Mouse (Mus musculus) stomach, postnatal 0 days (tissue): ENCODE data around the gene Eif4g3. TPM values are rescaled to one million over a fixed set of nuclear protein-coding genes. Genes with fewer than 3 reads are reported as not detected.

Experiments
- ATAC-seq: fragments of 200-750 bp; cut with Nextera tagmentation; 2 replicates; pipeline ENCODE4 v1.8.0; 2017; ENCODE audit not compliant: low FRiP score, low TSS enrichment
- DNase-seq: peaks from one replicate; pipeline ENCODE4 v3.0.0-alpha.2; 2016; ENCODE audit warnings: low spot score
- H3K27ac ChIP-seq: fragments of 300-500 bp; sonication (generic); replicated peaks from 2 replicates; pipeline ENCODE4 v1.5.1; 2014; ENCODE audit warnings: mild to moderate bottlenecking, control low read depth
- H3K27me3 ChIP-seq: fragments of 300-500 bp; sonication (generic); 2 replicates; pipeline ENCODE4 v1.6.1; 2014; ENCODE audit warnings: low read length; ENCODE audit not compliant: control insufficient read depth, insufficient read depth
- H3K36me3 ChIP-seq: fragments of 300-500 bp; sonication (generic); 2 replicates; pipeline ENCODE4 v1.6.1; 2014; ENCODE audit warnings: low read length, mixed read lengths; ENCODE audit not compliant: control insufficient read depth, insufficient read depth
- H3K4me1 ChIP-seq: fragments of 300-500 bp; sonication (generic); replicated peaks from 2 replicates; pipeline ENCODE4 v1.6.1; 2014; ENCODE audit warnings: antibody characterized with exemption; ENCODE audit not compliant: control insufficient read depth, insufficient read depth
- H3K4me2 ChIP-seq: fragments of 300-500 bp; sonication (generic); replicated peaks from 2 replicates; pipeline ENCODE4 v1.6.1; 2014; ENCODE audit warnings: low read depth, mild to moderate bottlenecking, control low read depth, moderate library complexity
- H3K4me3 ChIP-seq: fragments of 300-500 bp; sonication (generic); 2 replicates; pipeline ENCODE4 v1.5.1; 2014; ENCODE audit warnings: low read depth, low read length, control low read depth
- H3K9ac ChIP-seq: fragments of 300-500 bp; sonication (generic); 2 replicates; pipeline ENCODE4 v1.6.1; 2014; ENCODE audit warnings: mild to moderate bottlenecking, low read length, control low read depth, mixed read lengths
- H3K9me3 ChIP-seq: fragments of 300-500 bp; sonication (generic); 2 replicates; pipeline ENCODE4 v1.6.1; 2016; ENCODE audit warnings: low read length; ENCODE audit not compliant: control insufficient read depth
- CTCF ChIP-seq: IDR thresholded peaks from 2 replicates; pipeline ENCODE4 v1.5.1; 2016; ENCODE audit warnings: antibody characterized with exemption, low read depth, mild to moderate bottlenecking, moderate library complexity
- EP300 ChIP-seq: optimal IDR thresholded peaks from 2 replicates; pipeline ENCODE3; 2016; ENCODE audit warnings: antibody characterized with exemption
- WGBS: fragments of 180-500 bp; shearing (Covaris S2); extraction: QIAGEN DNeasy Blood & Tissue Kit; methylation state at CpG from one replicate; pipeline ENCODE4 v1.1.7; 2014; 5-methylcytosine and 5-hydroxymethylcytosine counted together
- polyA plus RNA-seq: library from polyadenylated mRNA; unstranded; fragments of >200 nt; fragmentation: Nextera tagmentation; extraction: Ambion mirVana; gene quantifications from 2 replicates; pipeline ENCODE4 v1.2.1, GENCODE M21; 2015

Eif4g3 gene
- polyA plus RNA-seq, 1 experiment from 2014 or later = 11.4 TPM

DNA sequence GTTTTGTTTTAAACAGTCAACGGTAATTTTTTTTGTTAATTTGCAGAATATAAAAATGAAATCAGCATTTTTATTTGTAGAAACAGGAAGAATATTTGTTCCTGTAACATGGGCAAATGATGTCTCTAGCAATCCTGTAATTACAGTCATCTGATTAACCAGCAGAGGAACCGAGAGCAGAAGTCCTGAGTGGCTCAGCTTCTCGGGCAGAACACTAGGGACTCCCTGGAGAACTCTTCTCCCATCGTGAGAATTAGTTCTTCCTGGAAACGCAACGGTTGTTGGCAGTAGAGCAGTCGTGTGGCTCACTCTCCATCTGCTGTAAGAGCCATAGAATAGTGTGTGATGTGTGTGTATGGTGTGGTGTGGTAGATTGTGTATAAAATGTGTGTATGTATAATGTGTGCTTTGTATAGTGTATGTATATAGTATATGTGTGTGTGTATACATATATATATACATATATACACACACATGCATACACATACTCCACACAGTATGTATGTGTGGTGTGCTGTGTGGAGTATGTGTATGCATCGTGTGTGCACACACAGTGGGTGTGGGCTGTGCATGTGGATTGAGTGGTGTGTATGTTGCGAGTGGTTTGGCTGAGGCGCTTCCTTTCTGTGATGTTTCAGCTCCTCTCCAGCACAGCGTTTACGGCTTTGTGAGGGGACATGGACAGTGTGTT, 48.9 kb downstream of the Eif4g3 start:
- Histone ChIP-seq H3K4me2 (no peak overlapping the region), H3K9ac (no peak overlapping the region), H3K36me3 (peaks cover 7% of the 10 kb centered on the region), H3K4me3 (no peak overlapping the region), H3K27ac (peak overlapping the region; percentile 58; the same call in 1 of the 2 replicates), H3K9me3 (no peaks in the 10 kb centered on the region), H3K4me1 (no peaks in the 10 kb centered on the region), H3K27me3 (no peaks in the 10 kb centered on the region)
- no peak for DNase-seq
- 61% methylated on average over 12 of the region's 12 CpGs for WGBS
- no peak for TF ChIP-seq EP300
- no peak for TF ChIP-seq CTCF
- no peak for ATAC-seq

DNA sequence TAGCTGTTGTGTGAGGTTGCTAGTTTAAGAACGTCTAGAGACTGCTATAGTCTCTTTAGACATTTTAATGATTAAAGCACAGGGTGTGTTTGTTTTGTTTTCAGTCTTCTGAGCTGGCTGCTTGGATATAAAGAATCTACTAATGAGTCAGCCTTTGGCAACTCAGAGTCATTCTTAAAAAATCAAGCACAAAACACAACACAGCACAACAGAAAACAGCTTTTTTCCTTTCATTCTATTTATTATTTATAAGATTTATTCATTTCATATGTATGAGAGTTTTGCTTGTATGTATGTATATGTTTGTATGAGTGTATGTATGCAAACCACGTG, 49.4 kb downstream of the Eif4g3 start:
- H3K4me2 ChIP-seq = no peak overlapping the region
- WGBS = 48% methylated on average over 2 of the region's 2 CpGs

DNA sequence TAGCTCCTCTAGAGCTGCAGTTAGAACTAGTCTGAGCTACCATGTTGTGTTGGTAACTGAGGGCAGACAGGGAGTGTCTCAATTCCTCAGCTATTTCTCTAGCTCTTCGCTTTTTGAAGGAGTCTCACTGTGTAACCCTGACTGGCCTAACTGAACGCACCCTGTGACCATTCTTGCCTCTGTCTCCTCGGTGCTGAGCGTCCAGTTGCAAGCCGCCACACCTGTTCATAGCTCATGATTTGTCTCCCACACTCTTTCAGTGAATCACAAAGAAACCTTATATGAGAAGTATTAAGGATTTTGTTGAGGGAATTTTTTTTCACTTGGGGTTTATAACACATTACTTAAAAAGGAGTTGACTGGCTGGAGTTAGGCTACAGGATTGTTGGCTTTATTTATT, 49.8 kb downstream of the Eif4g3 start:
- Histone ChIP-seq H3K27me3 (no peaks in the 10 kb centered on the region), H3K4me3 (no peak overlapping the region), H3K36me3 (peaks cover 7% of the 10 kb centered on the region), H3K9me3 (no peaks in the 10 kb centered on the region), H3K27ac (peak overlapping the region; percentile 53; the same call in 1 of the 2 replicates), H3K4me1 (no peaks in the 10 kb centered on the region), H3K4me2 (no peak overlapping the region), H3K9ac (no peak overlapping the region)
- DNase-seq = no peak
- ATAC-seq = no peak
- WGBS = 84% methylated on average over 5 of the region's 5 CpGs
- TF ChIP-seq CTCF (no peak), EP300 (no peak)

More for the DNA sequence above, 49.4 kb downstream of the Eif4g3 start:
- no peak for ATAC-seq
- Histone ChIP-seq H3K4me3 (no peak overlapping the region), H3K27ac (peak overlapping the region; percentile 58), H3K9me3 (no peaks in the 10 kb centered on the region), H3K27me3 (no peaks in the 10 kb centered on the region), H3K4me1 (no peaks in the 10 kb centered on the region), H3K9ac (no peak overlapping the region), H3K36me3 (peaks cover 7% of the 10 kb centered on the region)
- DNase-seq = no peak
- TF ChIP-seq EP300 (no peak), CTCF (no peak)

DNA sequence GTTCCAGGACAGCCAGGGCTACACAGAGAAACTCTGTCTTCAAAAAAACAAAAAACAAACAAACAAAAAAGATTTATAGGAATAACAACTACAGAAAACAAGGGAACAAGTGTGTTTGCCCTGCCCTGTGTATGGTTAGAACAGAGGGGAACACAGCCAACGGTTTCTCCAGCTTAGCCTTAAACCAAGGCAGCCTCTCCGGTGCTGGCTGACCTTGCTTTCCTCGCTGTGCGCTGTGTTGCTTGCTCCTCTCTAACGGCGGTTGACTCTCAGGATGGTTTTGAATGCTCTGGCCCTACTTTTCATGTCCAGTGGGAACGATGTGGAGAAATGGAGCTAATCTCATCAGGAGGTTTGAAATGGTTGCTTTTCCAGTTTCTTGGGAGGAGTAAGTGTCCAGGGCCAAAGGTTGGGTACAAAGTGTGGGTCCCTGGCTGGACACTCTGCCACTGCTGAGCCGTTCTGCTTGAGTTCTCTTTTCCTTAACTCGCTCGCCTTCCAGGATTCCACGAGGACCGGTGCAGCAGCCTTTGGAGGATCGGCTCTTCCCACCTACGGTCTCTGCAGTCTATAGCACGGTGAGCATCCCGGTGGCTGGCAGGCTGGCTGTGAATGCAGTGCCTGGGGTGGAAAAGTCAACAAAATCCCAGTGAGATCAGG, 52.1 kb downstream of the Eif4g3 start:
- H3K27ac ChIP-seq = no peak overlapping the region
- ATAC-seq (no peak), DNase-seq (no peak)
- no peak overlapping the region for H3K4me3 ChIP-seq
- peaks cover 7% of the 10 kb centered on the region for H3K36me3 ChIP-seq
- no peaks in the 10 kb centered on the region for H3K27me3 ChIP-seq
- H3K9me3 ChIP-seq = no peaks in the 10 kb centered on the region
- H3K4me1 ChIP-seq = no peaks in the 10 kb centered on the region
- 97% methylated on average over 16 of the region's 16 CpGs for WGBS
- no peak overlapping the region for H3K9ac ChIP-seq
- H3K4me2 ChIP-seq = no peak overlapping the region
- no peak for TF ChIP-seq CTCF
- no peak for TF ChIP-seq EP300

DNA sequence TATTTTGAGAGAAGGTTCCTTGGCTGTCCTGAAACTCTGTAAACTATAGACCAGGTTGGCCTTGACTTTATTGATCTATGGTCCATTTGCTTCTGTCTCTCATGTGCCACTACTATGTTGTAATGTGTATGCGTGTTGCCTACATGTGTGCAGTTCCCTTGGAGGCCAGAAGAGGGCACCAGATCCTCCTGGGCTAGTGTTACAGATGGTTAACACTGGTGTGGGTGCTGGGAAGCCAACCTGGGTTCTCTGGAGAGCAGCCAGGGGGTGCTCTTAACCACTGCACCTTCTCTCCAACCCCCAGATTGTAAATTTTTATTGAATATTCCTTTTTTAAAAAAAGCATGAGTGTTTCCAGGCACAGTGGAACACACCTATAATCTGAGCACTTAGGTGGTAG, 53.0 kb downstream of the Eif4g3 start:
- Histone ChIP-seq H3K27me3 (no peaks in the 10 kb centered on the region), H3K9ac (no peak overlapping the region), H3K4me3 (no peak overlapping the region), H3K9me3 (no peaks in the 10 kb centered on the region), H3K36me3 (peaks cover 7% of the 10 kb centered on the region), H3K27ac (no peak overlapping the region), H3K4me1 (no peaks in the 10 kb centered on the region), H3K4me2 (no peak overlapping the region)
- WGBS = 100% methylated on average over 1 of the region's 1 CpGs
- ATAC-seq (no peak), DNase-seq (no peak)
- TF ChIP-seq EP300 = no peak
- TF ChIP-seq CTCF = peak; percentile 59

DNA sequence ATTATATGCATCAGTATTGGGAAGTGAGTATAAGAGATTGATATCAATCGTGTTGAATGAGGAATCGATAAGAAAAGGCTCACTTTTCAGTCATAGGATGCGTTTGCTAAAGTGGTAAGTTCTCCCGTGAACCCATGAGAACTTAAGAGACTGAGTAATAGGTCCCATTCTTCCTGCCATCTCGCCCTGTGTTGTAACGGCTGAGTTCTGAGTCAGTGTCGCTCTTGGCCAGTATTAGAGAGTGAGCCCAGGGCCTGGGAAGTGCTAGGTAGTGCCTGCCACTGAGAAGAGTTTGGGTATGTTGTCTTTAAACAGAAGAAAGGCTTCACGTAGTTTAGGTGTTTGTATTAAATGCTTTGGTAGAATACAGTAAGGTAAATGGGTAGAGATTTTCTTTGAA, 53.5 kb downstream of the Eif4g3 start:
- Histone ChIP-seq H3K27ac (no peak overlapping the region), H3K4me2 (no peak overlapping the region), H3K27me3 (no peaks in the 10 kb centered on the region), H3K4me3 (no peak overlapping the region), H3K9ac (no peak overlapping the region), H3K9me3 (no peaks in the 10 kb centered on the region), H3K4me1 (no peaks in the 10 kb centered on the region), H3K36me3 (peaks cover 7% of the 10 kb centered on the region)
- TF ChIP-seq CTCF = no peak
- no peak for TF ChIP-seq EP300
- no peak for DNase-seq
- no peak for ATAC-seq
- WGBS = 98% methylated on average over 8 of the region's 8 CpGs
